9 mouse cellular contexts compared by ENCODE assay signal in genomic region chr11:115830550-115831325, GRCm38 (mm10). TPM values are rescaled to one million over a fixed set of nuclear protein-coding genes. Genes with fewer than 3 reads are reported as not detected.
A peak's percentile ranks its signal among the peaks of the same experiment; 100 is the strongest.
DNase-seq lines count a peak whose midpoint lies in the region; ATAC-seq lines count a peak whose summit lies in the region.
"Had no signal": no experiment of that assay in that cellular context is flagged by ENCODE, and none has a peak within 500 bp of the region (broad histone marks: within the 10 kb centered on the region; RNA-seq: fewer than 3 reads in every experiment).

No protein-coding gene starts in this region.

- H3K4me2 ChIP-seq in forebrain, embryonic 12.5 days = no peak overlapping the region
- H3K4me2 ChIP-seq in limb, embryonic 11.5 days (ENCODE audit: low read depth, severe bottlenecking) = 0 out of 2 replicates have a peak overlapping the region, but pooled peaks have one; percentile 10
- H3K4me2 ChIP-seq in forebrain, embryonic 14.5 days (ENCODE audit: low read length) = no peak overlapping the region

- no peak for ATAC-seq in forebrain, embryonic 12.5 days (ENCODE audit: low FRiP score)
- no peak for ATAC-seq in limb, embryonic 11.5 days (ENCODE audit: insufficient number of reproducible peaks, low FRiP score, low TSS enrichment, low read depth)
- no peak for ATAC-seq in forebrain, embryonic 14.5 days

- 0 out of 2 replicates have a peak overlapping the region, but pooled peaks have one; percentile 12 for H3K4me3 ChIP-seq in forebrain, embryonic 10.5 days
- no peak overlapping the region for H3K4me3 ChIP-seq in forebrain, embryonic 12.5 days (replicated peaks)
- no peak overlapping the region for H3K4me3 ChIP-seq in limb, embryonic 11.5 days (ENCODE audit: low read depth, low read length)
- no peak overlapping the region for H3K4me3 ChIP-seq in forebrain, embryonic 14.5 days (ENCODE audit: low read depth, low read length)

- peaks cover 81% of the 10 kb centered on the region for H3K4me1 ChIP-seq in forebrain, embryonic 10.5 days
- peaks cover 16% of the 10 kb centered on the region for H3K4me1 ChIP-seq in forebrain, embryonic 12.5 days
- peaks cover 47% of the 10 kb centered on the region for H3K4me1 ChIP-seq in limb, embryonic 11.5 days (ENCODE audit: control insufficient read depth, insufficient read depth, low read length)
- no peaks in the 10 kb centered on the region for H3K4me1 ChIP-seq in forebrain, embryonic 14.5 days (ENCODE audit: control insufficient read depth, insufficient read depth, low read length)

- H3K27ac ChIP-seq in forebrain, embryonic 10.5 days = peak overlapping the region; percentile 67
- H3K27ac ChIP-seq in forebrain, embryonic 12.5 days = no peak overlapping the region
- no peak overlapping the region for H3K27ac ChIP-seq in limb, embryonic 11.5 days (replicated peaks; ENCODE audit: low read depth, low read length)
- H3K27ac ChIP-seq in forebrain, embryonic 14.5 days (ENCODE audit: low read depth, low read length) = no peak overlapping the region

- 22% methylated on average over 25 of the region's 25 CpGs for WGBS in forebrain, embryonic 10.5 days
- 21% methylated on average over 25 of the region's 25 CpGs for WGBS in forebrain, embryonic 12.5 days
- 11% methylated on average over 25 of the region's 25 CpGs for WGBS in limb, embryonic 11.5 days
- 25% methylated on average over 25 of the region's 25 CpGs for WGBS in forebrain, embryonic 14.5 days

- H3K27me3 ChIP-seq in forebrain, embryonic 10.5 days (ENCODE audit: poor library complexity, severe bottlenecking) = peaks cover 99% of the 10 kb centered on the region
- H3K27me3 ChIP-seq in forebrain, embryonic 12.5 days = peaks cover 73% of the 10 kb centered on the region
- H3K27me3 ChIP-seq in limb, embryonic 11.5 days (ENCODE audit: control insufficient read depth, insufficient read depth, low read length) = no peaks in the 10 kb centered on the region
- peaks cover 13% of the 10 kb centered on the region for H3K27me3 ChIP-seq in forebrain, embryonic 14.5 days (replicated peaks; ENCODE audit: control insufficient read depth, insufficient read depth, low read length)

- no peak overlapping the region for H3K9ac ChIP-seq in forebrain, embryonic 12.5 days
- no peak overlapping the region for H3K9ac ChIP-seq in limb, embryonic 11.5 days (ENCODE audit: low read length)
- H3K9ac ChIP-seq in forebrain, embryonic 14.5 days (ENCODE audit: low read length) = no peak overlapping the region

- H3K36me3 ChIP-seq in forebrain, embryonic 10.5 days (replicated peaks) = no peaks in the 10 kb centered on the region
- H3K36me3 ChIP-seq in forebrain, embryonic 12.5 days (replicated peaks) = no peaks in the 10 kb centered on the region
- no peaks in the 10 kb centered on the region for H3K36me3 ChIP-seq in limb, embryonic 11.5 days (ENCODE audit: control insufficient read depth, insufficient read depth, low read length)
- H3K36me3 ChIP-seq in forebrain, embryonic 14.5 days (ENCODE audit: control insufficient read depth, insufficient read depth, low read length) = no peaks in the 10 kb centered on the region

- DNase-seq in forebrain, embryonic 10.5 days (ENCODE audit: extremely low spot score, low spot score) = no peak
- peak; percentile 34 for DNase-seq in urinary bladder, postnatal 25 days (ENCODE audit: low spot score)
- no peak for DNase-seq in urinary bladder, adult 18-20 months (ENCODE audit: low spot score in 2 of 2)
- peak; percentile 35 for DNase-seq in limb, embryonic 11.5 days (ENCODE audit: low spot score)
- no peak for DNase-seq in ovary, postnatal 10 days (ENCODE audit: low spot score)
- no peak for DNase-seq in ovary, adult 18-20 months (ENCODE audit: low spot score)
- DNase-seq in forebrain, embryonic 14.5 days (ENCODE audit: low spot score) = no peak
- DNase-seq: cerebellum, adult 11 months had no signal

- no peaks in the 10 kb centered on the region for H3K9me3 ChIP-seq in forebrain, embryonic 10.5 days
- no peaks in the 10 kb centered on the region for H3K9me3 ChIP-seq in forebrain, embryonic 12.5 days
- no peaks in the 10 kb centered on the region for H3K9me3 ChIP-seq in limb, embryonic 11.5 days (ENCODE audit: control insufficient read depth, low read length)
- H3K9me3 ChIP-seq in forebrain, embryonic 14.5 days (replicated peaks; ENCODE audit: control insufficient read depth, low read length) = no peaks in the 10 kb centered on the region

RNA-seq across cellular contexts. Expression of gene Llgl2, which starts 6.9 kb away (rescaled TPM):
- 7.5 and 7.6 TPM in 2 replicates for polyA plus RNA-seq in forebrain, embryonic 10.5 days (2016; fragmentation: Nextera tagmentation; extraction: Ambion mirVana)
- 2.4 and 2.7 TPM in 2 replicates for polyA plus RNA-seq in forebrain, embryonic 12.5 days (2016; fragmentation: Nextera tagmentation; extraction: Ambion mirVana)
- polyA plus RNA-seq in limb, embryonic 11.5 days (2014; fragmentation: Nextera tagmentation; extraction: Ambion mirVana) = 6.2 and 8.5 TPM in 2 replicates
- 0.70 and 1.3 TPM in 2 replicates for polyA plus RNA-seq in forebrain, embryonic 14.5 days (2014; fragmentation: Nextera tagmentation; extraction: Ambion mirVana)

RNA-seq across cellular contexts. Expression of gene Tsen54, which starts 16.2 kb away (rescaled TPM):
- polyA plus RNA-seq in forebrain, embryonic 10.5 days (2016; fragmentation: Nextera tagmentation; extraction: Ambion mirVana) = 34.7 and 41.0 TPM in 2 replicates
- 27.1 and 28.4 TPM in 2 replicates for polyA plus RNA-seq in forebrain, embryonic 12.5 days (2016; fragmentation: Nextera tagmentation; extraction: Ambion mirVana)
- 29.2 and 32.8 TPM in 2 replicates for polyA plus RNA-seq in limb, embryonic 11.5 days (2014; fragmentation: Nextera tagmentation; extraction: Ambion mirVana)
- polyA plus RNA-seq in forebrain, embryonic 14.5 days (2014; fragmentation: Nextera tagmentation; extraction: Ambion mirVana) = 15.2 and 19.1 TPM in 2 replicates

RNA-seq across cellular contexts. Expression of gene Caskin2, which starts 17.3 kb away (rescaled TPM):
- polyA plus RNA-seq in forebrain, embryonic 10.5 days (2016; fragmentation: Nextera tagmentation; extraction: Ambion mirVana) = 18.3 and 19.2 TPM in 2 replicates
- 15.5 and 19.5 TPM in 2 replicates for polyA plus RNA-seq in forebrain, embryonic 12.5 days (2016; fragmentation: Nextera tagmentation; extraction: Ambion mirVana)
- 16.2 and 16.5 TPM in 2 replicates for polyA plus RNA-seq in limb, embryonic 11.5 days (2014; fragmentation: Nextera tagmentation; extraction: Ambion mirVana)
- 8.0 and 8.9 TPM in 2 replicates for polyA plus RNA-seq in forebrain, embryonic 14.5 days (2014; fragmentation: Nextera tagmentation; extraction: Ambion mirVana)

RNA-seq across cellular contexts. Expression of gene Myo15b, which starts 27.5 kb away (rescaled TPM):
- polyA plus RNA-seq in forebrain, embryonic 10.5 days (2016; fragmentation: Nextera tagmentation; extraction: Ambion mirVana) = 0.06 and 0.11 TPM in 2 replicates
- 0.17 and 0.31 TPM in 2 replicates for polyA plus RNA-seq in forebrain, embryonic 12.5 days (2016; fragmentation: Nextera tagmentation; extraction: Ambion mirVana)
- 0.11 TPM in 1 of 2 replicates, not detected in the other for polyA plus RNA-seq in limb, embryonic 11.5 days (2014; fragmentation: Nextera tagmentation; extraction: Ambion mirVana)
- not detected in 2 replicates for polyA plus RNA-seq in forebrain, embryonic 14.5 days (2014; fragmentation: Nextera tagmentation; extraction: Ambion mirVana)

Comparison
In these comparisons a context has a peak if more than half of its experiments do, and no peak if none do; other contexts are left out.
1. DNase-seq: peak in urinary bladder, postnatal 25 days (single experiment) and limb, embryonic 11.5 days (single experiment); none in forebrain, embryonic 10.5 days (single experiment), urinary bladder, adult 18-20 months (0 of 2), ovary, postnatal 10 days (single experiment), ovary, adult 18-20 months (single experiment) and forebrain, embryonic 14.5 days (single experiment).